Mouse (Mus musculus): ENCODE measurements around the gene Muc3. TPM values are rescaled to one million over a fixed set of nuclear protein-coding genes. Genes with fewer than 3 reads are reported as not detected.

Muc3 gene
- total and polyA plus RNA-seq, 3 experiments, result not detected

DNA sequence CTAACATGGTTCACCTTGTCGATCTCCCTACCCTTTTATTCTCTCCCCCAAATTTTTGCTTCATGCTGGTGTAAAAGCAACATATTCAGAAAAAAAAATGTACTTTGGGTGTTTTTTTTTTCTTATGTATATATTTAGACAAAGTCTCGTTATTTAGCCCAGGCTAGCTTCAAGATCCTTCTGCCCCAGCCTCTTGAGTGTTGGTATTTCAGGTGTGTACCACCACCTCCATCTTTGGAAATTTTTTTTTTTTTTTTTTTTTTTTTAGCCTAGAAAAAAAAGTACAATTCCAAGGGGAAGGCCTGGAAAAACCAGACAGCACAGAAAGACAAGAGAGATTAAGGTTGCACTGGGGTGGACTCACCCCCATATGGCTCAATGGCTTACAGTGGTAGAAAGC, 32.1 kb downstream of the Muc3 start:
- peaks cover 33% of the 10 kb centered on the region for H3K79me2 ChIP-seq (ENCODE audit: control insufficient read depth, insufficient read depth, low read length, poor library complexity)
- TF ChIP-seq CTCF (IDR thresholded peaks at IDR 0.05 in 2 of 3, conservative IDR thresholded peaks at IDR 0.05 in 1 of 3; ENCODE audit: control insufficient read depth in 1 of 3, insufficient read depth in 1 of 3, low read depth in 2 of 3, low read length in 3 of 3, poor library complexity in 1 of 3, severe bottlenecking in 1 of 3) (no peak), CHD1 (IDR thresholded peaks at IDR 0.05; ENCODE audit: low read depth, low read length) (no peak), ZNF384 (IDR thresholded peaks at IDR 0.05; ENCODE audit: low read depth, low read length) (peak; percentile 66; the same call in 1 of the 2 replicates), NRF1 (IDR thresholded peaks at IDR 0.05; ENCODE audit: insufficient read depth, low read depth, low read length, poor library complexity, severe bottlenecking) (no peak)
- peak overlapping the region; percentile 77 for H3K9ac ChIP-seq (ENCODE audit: control insufficient read depth, low read depth, low read length, poor library complexity, severe bottlenecking)
- H3K9me3 ChIP-seq (replicated peaks; ENCODE audit: insufficient read depth, low read length), result no peaks in the 10 kb centered on the region
- H3K27ac ChIP-seq (ENCODE audit: control insufficient read depth, low read depth, low read length), result peak overlapping the region; percentile 99
- no peak for DNase-seq (ENCODE audit: low read depth, low spot score)
- H3K4me3 ChIP-seq (ENCODE audit: control insufficient read depth in 1 of 2, insufficient read depth in 1 of 2, low read depth in 2 of 2, low read length in 2 of 2), result peak overlapping the region; percentile 70 to 73
- no peaks in the 10 kb centered on the region for H3K27me3 ChIP-seq (ENCODE audit: control insufficient read depth in 1 of 2, insufficient read depth in 2 of 2, low read length in 2 of 2)
- peaks cover 0 to 29% of the 10 kb centered on the region in 2 experiments; a peak in 3 of 4 replicates for H3K36me3 ChIP-seq (ENCODE audit: control insufficient read depth in 1 of 2, insufficient read depth in 2 of 2, low read length in 2 of 2)
- peaks cover 0 to 32% of the 10 kb centered on the region in 2 experiments; a peak in 3 of 4 replicates for H3K4me1 ChIP-seq (ENCODE audit: control insufficient read depth in 1 of 2, insufficient read depth in 2 of 2, low read length in 2 of 2)

- H3K27ac ChIP-seq (ENCODE audit: control insufficient read depth, low read depth, low read length), result peak within 1 kb of the TSS; percentile 99
- peak within 1 kb of the TSS; percentile 87 for H3K9ac ChIP-seq (ENCODE audit: control insufficient read depth, low read depth, low read length, poor library complexity, severe bottlenecking)
- no peaks in the 10 kb centered on the region for H3K9me3 ChIP-seq (replicated peaks; ENCODE audit: insufficient read depth, low read length)
- H3K79me2 ChIP-seq (ENCODE audit: control insufficient read depth, insufficient read depth, low read length, poor library complexity), result peaks cover 33% of the 10 kb centered on the region
- H3K4me3 ChIP-seq (ENCODE audit: control insufficient read depth in 1 of 2, insufficient read depth in 1 of 2, low read depth in 2 of 2, low read length in 2 of 2), result peak within 1 kb of the TSS; percentile 70 to 73
- peaks cover 0 to 34% of the 10 kb centered on the region in 2 experiments; a peak in 3 of 4 replicates for H3K4me1 ChIP-seq (ENCODE audit: control insufficient read depth in 1 of 2, insufficient read depth in 2 of 2, low read length in 2 of 2)
- peaks cover 0 to 29% of the 10 kb centered on the region in 2 experiments for H3K36me3 ChIP-seq (ENCODE audit: control insufficient read depth in 1 of 2, insufficient read depth in 2 of 2, low read length in 2 of 2)
- DNase-seq (ENCODE audit: low read depth, low spot score), result peak; percentile 97
- H3K27me3 ChIP-seq (ENCODE audit: control insufficient read depth in 1 of 2, insufficient read depth in 2 of 2, low read length in 2 of 2), result no peaks in the 10 kb centered on the region
- TF ChIP-seq MAFK (IDR thresholded peaks at IDR 0.05; ENCODE audit: borderline replicate concordance, low read depth, low read length), result no peak; the same call in 1 of the 2 replicates
- TF ChIP-seq NELFE (IDR thresholded peaks at IDR 0.05; ENCODE audit: low read depth, low read length), result peak; percentile 73
- TF ChIP-seq SMC3 (IDR thresholded peaks at IDR 0.05; ENCODE audit: low read depth, low read length), result no peak
- TF ChIP-seq MYB (IDR thresholded peaks at IDR 0.05; ENCODE audit: low read depth, low read length), result peak; percentile 97
- TF ChIP-seq TBP (IDR thresholded peaks at IDR 0.05; ENCODE audit: low read depth, low read length), result peak; percentile 91
- TF ChIP-seq MAZ (IDR thresholded peaks at IDR 0.05; ENCODE audit: low read depth, low read length), result peak; percentile 92
- peak; percentile 97 for TF ChIP-seq TAL1 (IDR thresholded peaks at IDR 0.05; ENCODE audit: low read length)
- TF ChIP-seq ZNF384 (IDR thresholded peaks at IDR 0.05; ENCODE audit: low read depth, low read length), result no peak
- TF ChIP-seq CTCF (IDR thresholded peaks at IDR 0.05 in 2 of 3, conservative IDR thresholded peaks at IDR 0.05 in 1 of 3; ENCODE audit: control insufficient read depth in 1 of 3, insufficient read depth in 1 of 3, low read depth in 2 of 3, low read length in 3 of 3, poor library complexity in 1 of 3, severe bottlenecking in 1 of 3), result no peak
- TF ChIP-seq E2F4 (IDR thresholded peaks at IDR 0.05; ENCODE audit: borderline replicate concordance, low read depth, low read length), result 0 out of 2 replicates have a peak, but pooled peaks have one; percentile 67
- peak; percentile 90 for TF ChIP-seq ZMIZ1 (IDR thresholded peaks at IDR 0.05; ENCODE audit: low read depth, low read length)
- peak; percentile 89 for TF ChIP-seq POLR2AphosphoS2 (IDR thresholded peaks at IDR 0.05; ENCODE audit: low read length)
- TF ChIP-seq ZC3H11A (IDR thresholded peaks at IDR 0.05; ENCODE audit: low read depth, low read length), result no peak
- TF ChIP-seq HCFC1 (IDR thresholded peaks at IDR 0.05; ENCODE audit: low read depth, low read length), result peak; percentile 62
- TF ChIP-seq SIN3A (IDR thresholded peaks at IDR 0.05; ENCODE audit: low read length), result peak; percentile 99
- TF ChIP-seq GATA1 (IDR thresholded peaks at IDR 0.05; ENCODE audit: low read depth, low read length), result peak; percentile 97
- peak; percentile 39; the same call in 1 of the 2 replicates for TF ChIP-seq POLR2AphosphoS5 (IDR thresholded peaks at IDR 0.05; ENCODE audit: borderline replicate concordance, low read depth, low read length)
- no peak for TF ChIP-seq GABPA (IDR thresholded peaks at IDR 0.05; ENCODE audit: low read depth, low read length)
- TF ChIP-seq ETS1 (IDR thresholded peaks at IDR 0.05; ENCODE audit: low read depth, low read length), result peak; percentile 97
- TF ChIP-seq CHD1 (IDR thresholded peaks at IDR 0.05; ENCODE audit: low read depth, low read length), result no peak; the same call in 1 of the 2 replicates
- TF ChIP-seq CHD2 (IDR thresholded peaks at IDR 0.05; ENCODE audit: low read length), result peak; percentile 42
- peak; percentile 45 for TF ChIP-seq KAT2A (conservative IDR thresholded peaks at IDR 0.05; ENCODE audit: low read depth, low read length)
- TF ChIP-seq MAX (IDR thresholded peaks at IDR 0.05; ENCODE audit: low read length), result peak; percentile 92
- no peak for TF ChIP-seq ZKSCAN1 (IDR thresholded peaks at IDR 0.05; ENCODE audit: low read depth, low read length)
- TF ChIP-seq MYC (IDR thresholded peaks at IDR 0.05; ENCODE audit: low read depth, low read length), result peak; percentile 96
- TF ChIP-seq JUND (IDR thresholded peaks at IDR 0.05; ENCODE audit: low read depth, low read length), result peak; percentile 51; the same call in 1 of the 2 replicates
- no peak for TF ChIP-seq USF2 (IDR thresholded peaks at IDR 0.05; ENCODE audit: borderline replicate concordance in 1 of 2, insufficient read depth in 1 of 2, low read depth in 1 of 2, low read length in 2 of 2)
These were observed 33.0 kb downstream of the Muc3 start, which contains the start of gene Trim56 for GRCm38 (mm10) chr5:137115866-137116847. Gene Trim56 (minus strand): TSS chr5:137116209.

All from MEL (cell line).